Mouse (Mus musculus): ENCODE measurements around the gene Phf13. TPM values are rescaled to one million over a fixed set of nuclear protein-coding genes. Genes with fewer than 3 reads are reported as not detected.

Gene Phf13
- total RNA-seq, 2 experiments from 2014 or later: 11.7 to 12.5 TPM

DNA sequence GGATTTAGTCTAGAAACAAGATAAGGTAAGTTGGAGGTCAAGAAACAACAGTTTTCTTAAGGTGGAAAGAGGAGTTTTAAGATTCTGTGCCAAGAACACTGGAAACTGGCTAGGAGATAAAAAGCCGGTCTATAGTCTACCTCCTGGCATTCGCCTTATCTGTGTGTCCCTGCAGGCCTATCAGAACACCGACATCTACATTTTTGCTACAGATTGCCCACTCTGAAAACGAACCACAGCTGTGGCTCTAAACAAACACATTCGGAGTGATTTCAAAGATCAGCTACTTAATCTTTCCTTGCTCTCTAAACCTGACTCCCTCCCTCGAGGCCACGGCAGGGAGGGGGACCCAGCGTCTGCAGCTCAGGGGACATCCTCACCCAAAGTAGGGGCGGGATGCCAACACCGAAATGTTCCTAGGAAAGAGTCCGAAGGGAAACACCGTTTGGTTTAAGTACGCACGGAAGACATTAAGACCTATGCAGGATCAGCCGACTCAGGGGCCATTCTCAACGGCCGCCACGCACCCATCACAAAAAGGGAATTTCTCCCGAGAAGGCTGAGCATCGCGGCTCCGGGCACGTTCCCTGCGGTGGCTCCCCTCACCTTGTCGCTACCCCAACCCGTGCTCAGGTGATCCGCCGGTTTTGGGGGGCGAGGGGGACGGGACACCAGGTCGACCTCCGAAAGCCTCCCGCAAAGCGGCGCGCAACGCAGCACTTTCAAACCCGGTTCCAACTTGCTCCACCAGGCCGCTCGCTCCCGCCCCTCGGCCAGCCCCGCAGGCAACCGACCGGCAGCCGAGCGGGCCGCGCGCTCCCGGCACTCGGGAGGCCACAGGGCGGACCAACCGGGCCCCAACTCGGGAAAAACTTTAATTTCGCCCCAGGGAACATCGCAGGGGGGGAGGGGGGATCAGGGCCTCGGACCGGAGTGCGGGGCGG, 1.6 kb downstream of the Phf13 start:
- DNase-seq (ENCODE audit: extremely low spot score in 1 of 2, low spot score in 1 of 2): no peak

DNA sequence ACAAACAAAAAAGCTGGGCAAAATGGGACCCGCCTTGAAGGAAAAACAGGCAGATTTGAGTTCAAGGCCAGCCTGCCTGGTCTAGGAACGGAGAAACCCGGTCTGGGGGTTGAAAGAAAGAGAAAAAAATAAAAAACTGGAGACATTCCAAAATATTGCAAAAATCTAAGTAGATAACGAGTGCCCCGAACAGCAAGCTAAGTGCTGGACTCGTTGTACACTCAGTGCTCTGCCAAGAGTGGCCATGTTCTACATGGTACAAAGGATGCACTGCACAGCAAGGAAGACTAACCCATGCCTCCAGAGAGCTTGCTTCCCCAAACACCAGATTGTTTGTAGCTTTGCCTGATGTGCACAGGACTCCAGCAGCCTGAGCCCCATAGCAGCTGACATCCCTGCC, 3.0 kb downstream of the Phf13 start:
- DNase-seq (ENCODE audit: extremely low spot score in 1 of 2, low spot score in 1 of 2): no peak

DNA sequence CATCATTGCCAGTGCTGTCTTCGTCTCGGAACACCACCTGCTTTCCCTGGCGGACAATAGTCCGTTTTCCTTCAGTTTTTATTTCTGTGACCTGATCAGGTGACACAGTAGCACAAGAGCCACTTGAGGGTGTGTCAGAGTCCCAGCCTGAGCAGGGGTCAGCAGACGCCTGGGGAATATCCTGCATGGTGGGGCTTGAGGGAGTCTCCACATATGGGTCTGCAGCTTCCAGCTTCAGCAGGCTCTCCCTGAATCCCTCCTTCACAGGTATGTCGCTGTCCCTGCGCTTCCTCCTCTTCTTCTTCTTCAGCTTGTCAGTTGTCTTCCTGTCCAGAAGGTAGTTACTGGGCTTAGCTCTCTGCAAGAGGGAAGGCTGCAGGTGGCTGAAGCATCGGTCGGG, 4.0 kb downstream of the Phf13 start:
- no peak for DNase-seq (ENCODE audit: extremely low spot score in 1 of 2, low spot score in 1 of 2)

GRCm38 (mm10) chr4:151989110-151989488, 7.0 kb downstream of the Phf13 start:
- DNase-seq (ENCODE audit: extremely low spot score in 1 of 2, low spot score in 1 of 2): no peak

DNA sequence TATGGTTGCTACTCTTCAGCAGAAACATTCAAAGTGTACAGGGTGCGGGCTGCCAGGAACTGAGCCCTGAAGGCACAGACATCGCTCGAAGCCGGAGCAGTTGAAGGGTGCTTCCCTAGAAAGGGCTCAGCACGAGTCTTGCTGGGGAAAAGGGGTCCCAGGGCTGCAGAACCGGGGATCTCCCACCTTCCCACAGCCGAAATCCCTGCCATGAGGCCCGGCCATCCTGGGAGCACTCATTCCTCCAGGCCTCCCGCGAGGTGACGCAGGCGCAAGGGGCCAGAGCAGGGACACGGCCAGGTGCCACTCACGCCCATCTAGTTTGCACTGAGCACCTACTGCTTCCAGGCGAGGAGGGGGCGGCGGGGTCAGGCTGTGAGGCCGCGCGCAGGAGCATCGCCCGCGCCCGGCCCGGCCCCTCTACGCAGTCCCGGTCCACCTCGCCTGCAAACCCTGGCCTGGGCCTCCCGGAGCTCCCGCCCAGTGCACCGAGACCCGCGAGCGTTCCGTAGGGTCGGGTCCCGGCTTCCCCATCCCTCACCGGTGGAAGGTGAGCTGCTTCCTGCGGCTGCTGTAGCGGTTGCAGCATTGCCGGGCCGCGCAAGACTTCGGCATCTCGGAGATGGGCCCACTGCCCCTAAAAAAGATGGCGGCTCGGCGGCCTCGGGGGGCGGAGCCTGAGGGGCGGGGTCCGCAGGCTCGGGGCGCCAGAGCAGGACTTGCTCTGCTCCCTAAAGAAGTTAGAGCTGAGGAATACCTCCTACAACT, 7.5 kb downstream of the Phf13 start, which contains the start of gene Thap3:
Gene Thap3, minus strand, starts transcription at position 656 of the 768 bp plus-strand sequence.
- DNase-seq (ENCODE audit: extremely low spot score in 1 of 2, low spot score in 1 of 2): peak; percentile 73 to 79

DNA sequence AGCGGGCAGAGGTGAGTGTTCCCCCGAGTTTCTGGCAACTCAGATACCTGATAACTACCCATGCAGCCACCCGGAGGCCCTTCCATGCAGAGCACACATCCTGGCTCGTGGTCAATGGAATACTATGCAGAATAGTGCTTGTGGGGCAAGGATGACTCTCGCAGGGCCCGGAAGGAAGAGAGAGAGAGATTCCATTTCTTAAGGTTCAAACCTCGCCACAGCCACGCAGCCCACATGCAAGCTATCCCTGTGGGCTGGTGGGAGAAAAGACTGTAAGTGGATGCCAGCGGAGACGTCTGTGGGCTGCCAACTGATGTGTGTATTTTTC, 8.1 kb downstream of the Phf13 start:
- no peak for DNase-seq (ENCODE audit: extremely low spot score in 1 of 2, low spot score in 1 of 2)

GRCm38 (mm10) chr4:151986650-151987049, 9.4 kb downstream of the Phf13 start:
- no peak for DNase-seq (ENCODE audit: extremely low spot score in 1 of 2, low spot score in 1 of 2)

GRCm38 (mm10) chr4:151985886-151986285, 10.2 kb downstream of the Phf13 start:
- DNase-seq (ENCODE audit: extremely low spot score in 1 of 2, low spot score in 1 of 2): no peak

- no peak for DNase-seq (ENCODE audit: extremely low spot score in 1 of 2, low spot score in 1 of 2)
Observed at GRCm38 (mm10) chr4:151983560-151983959, 12.5 kb downstream of the Phf13 start.

DNA sequence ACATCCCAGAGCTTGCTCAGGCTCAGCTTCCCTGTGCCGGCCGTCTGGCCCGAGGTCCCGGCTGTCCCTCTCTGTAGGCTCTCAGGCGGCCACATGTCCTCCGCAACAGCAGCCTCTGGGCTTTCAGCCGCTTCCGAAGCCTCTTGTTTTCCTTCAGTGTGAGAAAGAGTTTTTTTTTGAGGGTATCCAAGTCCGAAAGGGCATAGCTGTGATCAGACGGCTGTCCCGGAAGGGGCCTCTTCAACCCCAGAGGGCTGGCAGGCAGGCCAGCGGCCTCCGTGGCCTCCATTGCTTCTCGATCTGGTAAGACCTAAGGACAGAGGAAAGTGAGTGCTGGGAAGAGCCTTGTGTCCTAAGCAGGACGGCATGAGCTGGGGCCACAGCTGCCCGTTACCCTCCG, 13.0 kb downstream of the Phf13 start:
- no peak for DNase-seq (ENCODE audit: extremely low spot score in 1 of 2, low spot score in 1 of 2)

DNA sequence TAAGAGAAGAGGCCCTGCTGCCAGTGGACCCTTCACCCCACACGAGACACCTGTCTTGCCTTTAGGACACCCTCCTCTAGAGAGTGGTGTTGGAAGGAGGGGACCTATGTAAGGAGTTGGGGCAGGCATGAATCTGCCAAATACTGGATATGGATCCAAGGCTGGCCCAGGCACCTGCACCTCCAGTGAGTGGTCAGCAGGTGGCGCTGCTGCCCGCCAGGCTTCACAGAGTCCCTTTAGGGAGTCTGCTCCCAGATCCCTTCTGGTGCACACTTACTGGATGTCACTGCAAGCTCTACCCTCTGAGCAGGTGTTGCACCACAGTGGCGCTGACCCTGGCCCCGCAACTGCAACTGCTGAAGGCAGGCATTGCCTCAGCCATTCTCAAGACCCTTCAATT, 14.7 kb downstream of the Phf13 start:
- DNase-seq (ENCODE audit: extremely low spot score in 1 of 2, low spot score in 1 of 2): peak; percentile 74 to 82

DNA sequence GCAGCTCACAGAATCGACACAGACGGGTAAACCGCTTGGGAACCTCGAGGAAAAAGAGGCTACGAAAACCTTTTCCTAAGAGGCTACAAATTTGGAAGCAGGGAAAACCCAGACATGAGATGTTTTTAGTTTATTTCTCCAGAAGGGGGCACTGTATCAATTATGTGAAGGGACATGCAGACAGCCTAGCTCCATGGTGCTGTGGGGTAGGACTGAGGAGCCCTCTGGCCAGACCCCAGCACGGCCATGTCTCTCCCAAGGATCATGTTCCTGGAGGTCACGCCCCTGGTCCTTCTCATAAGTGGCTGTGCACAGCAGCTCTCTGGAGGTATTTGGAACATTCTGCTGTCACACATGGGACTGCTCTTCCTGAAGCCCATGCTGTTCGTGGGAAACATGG, 15.4 kb downstream of the Phf13 start:
- no peak for DNase-seq (ENCODE audit: extremely low spot score in 1 of 2, low spot score in 1 of 2)

DNA sequence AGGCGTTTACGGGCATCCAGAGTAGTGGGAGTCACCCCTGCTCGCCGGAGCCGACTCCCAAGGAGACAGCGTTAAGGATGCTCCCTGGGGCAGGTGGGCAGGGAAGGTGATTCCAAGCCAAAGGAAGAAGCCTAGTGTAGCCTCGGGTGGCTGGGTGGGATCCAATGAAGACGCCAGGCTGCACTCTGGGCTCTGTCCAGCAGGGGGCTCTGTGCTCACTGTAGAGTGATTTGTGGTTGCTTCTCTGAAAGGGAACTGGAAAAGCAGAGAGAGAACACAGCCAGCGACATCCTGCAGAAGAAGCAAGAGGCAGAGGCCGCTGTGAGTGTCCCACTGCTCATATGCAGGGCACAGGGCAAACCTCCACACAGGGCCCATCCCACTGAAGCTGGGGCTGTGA, 18.3 kb downstream of the Phf13 start:
- peak; percentile 91 to 99 for DNase-seq (ENCODE audit: extremely low spot score in 1 of 2, low spot score in 1 of 2)

DNA sequence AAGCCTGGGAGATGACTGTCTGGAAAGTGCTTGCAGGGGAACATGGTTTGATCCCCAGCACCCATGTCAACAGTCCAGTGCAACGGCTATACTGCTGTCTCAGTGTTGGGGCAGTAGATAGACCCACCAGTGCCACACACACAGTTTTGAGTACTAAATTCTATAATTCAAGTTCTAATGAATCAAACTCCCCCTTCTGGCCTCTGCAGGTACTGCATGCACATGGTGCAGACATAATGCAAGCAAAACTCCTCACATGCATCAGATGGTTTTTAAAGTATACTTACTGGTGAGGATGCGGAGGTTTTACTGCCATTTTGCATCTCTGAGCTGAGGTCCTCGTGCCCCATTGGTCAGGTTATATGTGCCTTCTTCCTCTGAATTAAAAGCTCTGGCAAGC, 20.6 kb downstream of the Phf13 start:
- DNase-seq (ENCODE audit: extremely low spot score in 1 of 2, low spot score in 1 of 2): peak in 1 of 2 experiments; percentile 43

DNA sequence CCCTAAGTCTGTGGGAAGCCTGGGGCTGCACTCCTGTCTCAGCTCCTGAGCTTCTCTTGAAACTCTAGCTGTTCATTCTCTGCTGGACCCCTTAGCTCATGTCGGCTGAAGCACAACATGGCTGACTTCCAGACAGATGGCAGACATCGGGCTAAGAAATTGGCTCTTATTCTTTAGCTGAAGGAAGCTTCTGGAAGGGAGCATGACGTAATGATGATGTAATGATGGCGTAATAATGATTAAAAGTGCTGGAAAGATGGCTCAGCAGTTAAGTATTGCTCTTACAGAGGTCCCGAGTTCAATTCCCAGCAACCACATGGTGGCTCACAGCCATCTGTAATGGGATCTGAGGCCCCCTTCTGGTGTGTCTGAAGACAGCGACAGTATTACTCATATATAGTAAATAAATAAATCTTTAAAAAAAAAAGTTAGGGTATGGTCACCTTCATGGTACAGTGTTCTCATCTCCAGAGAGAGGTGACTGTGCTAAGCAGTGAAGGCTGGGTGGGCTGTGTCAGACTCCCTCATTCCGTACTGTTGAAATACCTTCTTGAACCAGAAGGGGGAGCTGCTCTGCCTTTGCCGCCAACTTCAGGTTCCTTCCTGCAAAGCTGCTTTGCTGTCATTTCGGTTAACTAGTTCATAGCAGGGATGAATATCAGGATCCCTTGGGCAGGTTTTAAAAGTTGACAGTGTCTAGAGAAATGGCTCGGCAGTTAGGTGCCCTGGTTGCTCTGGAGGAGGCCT, 23.7 kb downstream of the Phf13 start:
- no peak for DNase-seq (ENCODE audit: extremely low spot score in 1 of 2, low spot score in 1 of 2)

DNA sequence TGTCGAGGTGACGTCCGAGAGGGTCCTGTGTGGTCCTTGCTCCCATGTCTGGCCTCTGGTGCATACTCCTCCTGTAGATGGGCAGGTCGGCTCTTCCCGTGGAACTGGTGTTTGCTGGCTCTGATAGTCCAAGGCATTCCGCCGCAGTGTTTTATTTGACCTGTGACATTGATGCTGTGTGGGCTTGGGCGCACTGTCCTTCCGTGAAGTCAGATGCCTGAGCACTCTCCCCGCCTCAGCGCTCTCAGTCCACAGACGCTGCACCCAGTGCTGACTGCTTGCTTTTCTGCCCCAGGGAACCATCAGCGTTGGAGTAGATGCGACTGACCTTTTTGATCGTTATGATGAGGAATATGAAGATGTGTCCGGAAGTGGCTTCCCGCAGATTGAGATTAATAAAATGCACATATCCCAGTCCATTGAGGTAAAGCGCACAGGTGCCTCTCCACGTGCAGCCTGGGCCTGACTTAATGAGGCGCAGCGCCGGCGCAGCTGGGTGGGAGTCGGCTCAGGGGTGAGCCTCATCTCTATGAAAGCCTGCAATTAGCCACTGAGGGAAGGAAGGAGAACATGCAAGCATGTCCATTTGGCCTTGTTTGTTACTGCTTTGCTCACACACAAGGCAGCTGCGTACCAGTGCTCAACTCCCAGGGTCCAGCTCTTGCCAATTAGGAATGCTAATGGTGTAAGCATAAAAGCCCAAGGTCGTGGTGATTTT, 27.7 kb downstream of the Phf13 start:
- no peak for DNase-seq (ENCODE audit: extremely low spot score in 1 of 2, low spot score in 1 of 2)

GRCm38 (mm10) chr4:151962817-151963216, 33.2 kb downstream of the Phf13 start:
- no peak for DNase-seq (ENCODE audit: extremely low spot score in 1 of 2, low spot score in 1 of 2)

DNA sequence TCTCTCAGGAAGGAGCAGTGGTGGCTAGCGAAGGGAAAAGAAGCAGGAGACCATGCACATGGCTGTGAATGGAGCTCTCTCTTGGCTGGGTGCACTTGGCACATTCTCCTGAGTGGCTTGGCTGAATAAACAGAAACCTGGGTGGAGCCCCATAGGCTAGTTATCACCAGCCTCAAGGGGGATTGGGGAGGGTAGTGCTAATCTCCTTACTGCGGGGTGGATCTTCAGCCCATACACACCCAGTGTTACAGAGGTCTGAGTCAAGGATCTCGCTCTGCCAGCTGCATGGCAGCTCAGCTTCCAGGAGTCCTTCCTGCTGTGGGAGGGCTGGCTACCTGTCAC, 35.6 kb downstream of the Phf13 start:
- no peak for DNase-seq (ENCODE audit: extremely low spot score in 1 of 2, low spot score in 1 of 2)

- DNase-seq (ENCODE audit: extremely low spot score in 1 of 2, low spot score in 1 of 2): no peak
Observed at GRCm38 (mm10) chr4:151959849-151960512, 36.1 kb downstream of the Phf13 start.
